Mouse (Mus musculus) E14TG2a.4 (cell line): ENCODE results near the gene Bmp5.

Experiments used
- H3K27me3 ChIP-seq: 2 replicates; pipeline ENCODE4 v1.6.1; 2014; ENCODE audit warnings: low read length, control low read depth; ENCODE audit not compliant: insufficient read depth
- H3K36me3 ChIP-seq: 2 replicates; pipeline ENCODE4 v1.6.1; 2014; ENCODE audit warnings: low read length, control low read depth; ENCODE audit not compliant: insufficient read depth
- H3K4me1 ChIP-seq: replicated peaks from 2 replicates; pipeline ENCODE4 v1.6.1; 2014; ENCODE audit warnings: low read depth, low read length, control low read depth
- H3K4me3 ChIP-seq: replicated peaks from 2 replicates; pipeline ENCODE4 v1.5.1; 2014; ENCODE audit warnings: mild to moderate bottlenecking, low read length
- H3K9me3 ChIP-seq: 2 replicates; pipeline ENCODE4 v1.6.1; 2014; ENCODE audit warnings: low read length, control low read depth
- CTCF ChIP-seq: conservative IDR thresholded peaks from 2 replicates; pipeline ENCODE4 v1.5.1; 2014; ENCODE audit warnings: low read length
- NANOG ChIP-seq: IDR thresholded peaks from 2 replicates; pipeline ENCODE4 v1.6.1; 2014; ENCODE audit warnings: borderline replicate concordance, low read length, mixed read lengths
- POU5F1 ChIP-seq: IDR thresholded peaks from 2 replicates; pipeline ENCODE4 v1.6.1; 2014; ENCODE audit warnings: low read length, borderline replicate concordance

Bmp5 gene

GRCm38 (mm10) chr9:75870332-75871177 is 95.4 kb downstream of the Bmp5 start:
- TF ChIP-seq CTCF = no peak
- no peak for TF ChIP-seq NANOG
- TF ChIP-seq POU5F1 = no peak
- H3K27me3 ChIP-seq = no peaks in the 10 kb centered on the region
- no peaks in the 10 kb centered on the region for H3K4me1 ChIP-seq
- no peak overlapping the region for H3K4me3 ChIP-seq
- H3K36me3 ChIP-seq = no peaks in the 10 kb centered on the region
- H3K9me3 ChIP-seq = no peaks in the 10 kb centered on the region

- no peak overlapping the region for H3K4me3 ChIP-seq
- no peaks in the 10 kb centered on the region for H3K36me3 ChIP-seq
- TF ChIP-seq POU5F1 (no peak), CTCF (no peak), NANOG (no peak)
- no peaks in the 10 kb centered on the region for H3K27me3 ChIP-seq
- no peaks in the 10 kb centered on the region for H3K9me3 ChIP-seq
- no peaks in the 10 kb centered on the region for H3K4me1 ChIP-seq
Measured at GRCm38 (mm10) chr9:75876333-75876732, 101.2 kb downstream of the Bmp5 start.

GRCm38 (mm10) chr9:75883481-75884190 is 108.5 kb downstream of the Bmp5 start:
- Histone ChIP-seq H3K36me3 (no peaks in the 10 kb centered on the region), H3K27me3 (no peaks in the 10 kb centered on the region), H3K9me3 (0 out of 2 replicates have a peak, but pooled peaks cover 3% of the 10 kb centered on the region), H3K4me3 (no peak overlapping the region), H3K4me1 (no peaks in the 10 kb centered on the region)
- no peak for TF ChIP-seq NANOG
- no peak for TF ChIP-seq POU5F1
- no peak for TF ChIP-seq CTCF

- H3K4me1 ChIP-seq = no peaks in the 10 kb centered on the region
- 0 out of 2 replicates have a peak, but pooled peaks cover 6% of the 10 kb centered on the region for H3K9me3 ChIP-seq
- no peak overlapping the region for H3K4me3 ChIP-seq
- H3K27me3 ChIP-seq = no peaks in the 10 kb centered on the region
- TF ChIP-seq CTCF = no peak
- TF ChIP-seq NANOG = no peak
- TF ChIP-seq POU5F1 = no peak
- no peaks in the 10 kb centered on the region for H3K36me3 ChIP-seq
Measured at GRCm38 (mm10) chr9:75886801-75887544, 111.8 kb downstream of the Bmp5 start.

GRCm38 (mm10) chr9:75896918-75897317 is 121.8 kb downstream of the Bmp5 start:
- no peak overlapping the region for H3K4me3 ChIP-seq
- no peaks in the 10 kb centered on the region for H3K4me1 ChIP-seq
- no peaks in the 10 kb centered on the region for H3K9me3 ChIP-seq
- TF ChIP-seq CTCF (no peak), NANOG (no peak), POU5F1 (no peak)
- H3K36me3 ChIP-seq = no peaks in the 10 kb centered on the region
- no peaks in the 10 kb centered on the region for H3K27me3 ChIP-seq

- no peaks in the 10 kb centered on the region for H3K9me3 ChIP-seq
- no peak overlapping the region for H3K4me3 ChIP-seq
- TF ChIP-seq NANOG (no peak), CTCF (no peak), POU5F1 (no peak)
- no peaks in the 10 kb centered on the region for H3K4me1 ChIP-seq
- no peaks in the 10 kb centered on the region for H3K27me3 ChIP-seq
- no peaks in the 10 kb centered on the region for H3K36me3 ChIP-seq
Measured at GRCm38 (mm10) chr9:75898022-75898421, 122.9 kb downstream of the Bmp5 start.

DNA sequence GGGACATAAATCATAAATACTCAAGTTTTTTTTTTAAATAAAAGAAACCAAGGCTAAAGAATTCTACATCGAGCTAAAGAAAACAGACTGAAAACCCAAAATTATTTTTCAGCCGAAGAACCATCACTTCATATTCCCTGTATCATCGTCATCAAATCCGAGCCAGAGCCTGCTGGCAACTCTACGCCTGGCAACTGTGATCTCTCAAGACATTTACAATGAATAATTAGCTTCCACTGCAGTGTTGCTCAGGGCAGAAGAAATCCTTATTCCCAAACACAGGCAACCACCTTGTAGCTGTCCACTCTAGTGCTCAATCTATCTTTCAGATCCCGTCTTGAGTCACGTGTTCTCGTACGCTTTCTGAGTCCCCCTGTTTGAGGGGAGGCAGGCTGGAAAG is 126.1 kb downstream of the Bmp5 start:
- TF ChIP-seq NANOG = no peak
- Histone ChIP-seq H3K9me3 (no peaks in the 10 kb centered on the region), H3K4me1 (no peaks in the 10 kb centered on the region), H3K27me3 (no peaks in the 10 kb centered on the region), H3K4me3 (no peak overlapping the region), H3K36me3 (no peaks in the 10 kb centered on the region)

DNA sequence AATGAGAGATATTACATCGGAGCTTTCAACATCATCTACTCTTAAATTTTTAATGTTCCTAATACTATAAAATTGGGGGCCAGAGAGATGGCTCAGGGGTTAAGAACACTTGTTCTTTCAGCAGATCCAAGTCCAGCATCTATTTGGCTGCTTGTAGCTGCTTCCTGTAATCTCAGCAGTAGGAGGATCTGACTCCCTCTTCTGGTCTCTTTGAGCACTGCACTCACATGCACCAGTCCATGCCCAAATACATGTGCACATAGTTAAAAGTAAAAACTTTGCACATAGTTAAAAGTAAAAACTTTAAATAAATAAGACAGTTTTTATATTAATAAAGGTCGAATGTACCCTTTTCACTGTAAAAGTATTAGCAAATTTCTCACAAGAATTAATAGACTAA is 130.3 kb downstream of the Bmp5 start:
- Histone ChIP-seq H3K36me3 (no peaks in the 10 kb centered on the region), H3K4me1 (no peaks in the 10 kb centered on the region), H3K9me3 (no peaks in the 10 kb centered on the region), H3K4me3 (no peak overlapping the region), H3K27me3 (no peaks in the 10 kb centered on the region)
- peak; percentile 81 for TF ChIP-seq CTCF
- no peak for TF ChIP-seq NANOG
